Mouse (Mus musculus) stomach, postnatal 0 days (tissue): ENCODE results near the gene Vps13c.

Experiments
- CTCF ChIP-seq: IDR thresholded peaks from 2 replicates; pipeline ENCODE4 v1.5.1; 2016; ENCODE audit warnings: antibody characterized with exemption, low read depth, mild to moderate bottlenecking, moderate library complexity
- EP300 ChIP-seq: optimal IDR thresholded peaks from 2 replicates; pipeline ENCODE3; 2016; ENCODE audit warnings: antibody characterized with exemption

DNA sequence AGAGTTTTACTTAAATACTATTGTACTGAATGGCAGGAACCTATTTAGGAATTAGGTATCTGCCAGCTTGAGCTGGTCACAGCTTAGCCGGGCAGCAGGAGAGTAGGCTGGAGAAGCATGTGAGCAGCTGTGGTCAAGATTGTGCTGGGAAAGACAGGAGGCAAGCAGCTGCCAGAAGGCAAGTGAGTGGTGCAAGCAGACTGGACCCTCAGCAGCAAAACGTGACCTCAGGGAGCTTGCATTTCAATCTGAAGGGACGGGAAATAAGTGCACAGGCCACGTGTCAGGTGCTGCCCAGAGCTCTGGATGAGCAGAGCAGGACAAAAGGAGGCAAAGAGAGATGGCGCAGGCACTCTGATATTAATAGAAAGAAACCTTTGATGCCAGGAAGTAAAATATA lies 60.2 kb downstream of the Vps13c start:
- TF ChIP-seq CTCF (no peak), EP300 (no peak)
